Mouse (Mus musculus) ovary, postnatal 36 days (tissue): ENCODE data around the gene Plcb1.
"Not testable (repeated sequence)": the region's sequence is repeated elsewhere in the genome, so short reads cannot be mapped to it uniquely, and the experiment has no call there.

Experiments
- DNase-seq: peaks from one replicate; pipeline ENCODE4 v3.0.0; 2022; ENCODE audit warnings: low spot score, mixed read lengths

Plcb1 gene

DNA sequence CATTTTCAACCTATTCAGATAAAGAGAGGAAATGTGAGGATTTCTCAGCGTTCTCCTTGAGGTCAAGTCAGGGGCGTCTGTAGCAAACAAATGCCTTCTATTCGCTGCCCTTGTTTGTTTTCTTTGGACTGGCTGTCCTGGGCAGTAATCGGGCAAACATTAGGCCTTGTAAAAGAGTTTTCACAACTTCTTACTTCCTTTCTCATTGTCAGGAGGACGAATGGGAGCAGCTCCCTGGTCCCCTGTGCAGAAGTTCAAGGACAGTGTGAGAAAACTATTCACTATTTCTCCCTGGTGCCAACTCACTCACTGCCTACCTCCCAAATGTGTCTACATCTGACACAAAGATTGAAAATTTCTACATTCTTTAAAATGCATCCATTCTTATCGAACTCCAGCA lies 188.8 kb downstream of the Plcb1 start:
- no peak for DNase-seq

- no peak for DNase-seq
Measured at GRCm38 (mm10) chr2:134976796-134977330, 191.0 kb downstream of the Plcb1 start.

DNA sequence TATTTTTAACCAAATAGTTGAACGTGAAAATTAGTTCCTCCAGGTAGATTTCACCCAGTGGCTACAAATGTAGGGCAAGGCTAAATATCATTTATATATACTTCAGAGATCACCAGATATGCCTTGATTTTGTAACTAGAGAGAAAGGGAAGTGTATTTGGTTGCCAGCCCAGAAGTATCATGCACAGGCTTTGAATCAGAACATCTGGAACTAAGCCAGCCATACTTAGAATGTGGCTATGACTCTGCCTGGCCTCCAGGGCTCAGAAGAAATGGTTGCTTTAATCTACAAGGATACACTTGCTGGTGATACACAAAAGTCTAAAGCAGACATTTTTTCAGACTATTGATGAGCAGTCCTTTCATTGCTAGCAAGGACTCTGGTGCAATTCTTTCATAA lies 191.8 kb downstream of the Plcb1 start:
- no peak for DNase-seq

DNA sequence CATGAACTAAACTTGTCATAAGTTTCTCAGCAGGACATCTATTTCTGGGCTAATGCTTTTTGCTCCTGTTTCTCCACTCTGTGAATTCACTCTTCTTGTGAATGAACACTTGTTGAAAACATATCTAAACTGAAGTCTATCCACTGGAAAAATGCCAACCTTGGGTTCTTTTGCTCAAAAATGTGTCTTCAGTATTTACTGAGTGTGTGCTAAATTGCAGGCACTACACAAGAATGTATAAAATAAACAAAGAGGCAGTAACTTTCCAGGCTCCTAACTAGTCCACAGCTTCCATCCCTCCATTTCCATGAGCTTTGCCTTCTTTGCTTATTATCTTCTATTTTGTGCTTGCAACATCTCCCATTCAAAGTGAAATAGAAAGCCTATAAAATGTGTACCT lies 195.5 kb downstream of the Plcb1 start:
- no peak for DNase-seq

DNA sequence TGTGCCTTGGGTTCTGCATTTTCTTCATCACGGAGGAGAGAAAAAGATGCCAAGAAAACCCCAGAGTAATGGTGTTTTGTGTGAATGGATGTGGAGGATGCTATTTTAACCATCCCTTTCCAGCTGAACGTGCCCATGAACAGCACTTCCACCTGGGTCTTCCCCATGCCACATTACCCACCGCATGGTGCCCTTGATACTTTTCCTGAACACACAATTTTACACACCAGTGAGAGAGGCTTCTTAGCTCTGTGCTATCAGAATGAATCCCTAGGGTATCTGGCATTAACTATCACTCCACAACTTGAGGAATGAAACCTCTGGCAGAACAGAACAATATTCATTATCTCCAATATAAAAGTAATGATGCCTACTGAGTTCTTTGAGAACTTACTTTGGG lies 199.0 kb downstream of the Plcb1 start:
- DNase-seq = no peak

DNA sequence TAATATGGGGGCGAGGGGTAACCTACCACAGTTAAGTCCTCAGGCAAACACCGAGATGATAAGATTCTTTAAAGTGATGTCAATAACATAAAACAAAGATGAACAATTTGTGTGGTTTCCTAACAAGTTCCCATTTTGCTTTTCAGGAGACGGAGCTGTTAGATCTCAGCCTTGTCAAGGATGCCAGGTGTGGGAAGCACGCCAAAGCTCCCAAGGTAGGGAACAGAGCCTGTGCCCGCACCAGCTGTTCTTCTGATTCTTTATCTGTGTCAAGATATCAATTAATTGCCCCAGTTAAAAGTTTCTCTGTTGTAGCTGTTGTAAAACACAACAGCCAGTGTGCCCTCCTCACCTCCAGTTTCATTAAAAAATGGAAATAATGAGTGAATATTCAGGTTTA lies 202.1 kb downstream of the Plcb1 start:
- DNase-seq = no peak

DNA sequence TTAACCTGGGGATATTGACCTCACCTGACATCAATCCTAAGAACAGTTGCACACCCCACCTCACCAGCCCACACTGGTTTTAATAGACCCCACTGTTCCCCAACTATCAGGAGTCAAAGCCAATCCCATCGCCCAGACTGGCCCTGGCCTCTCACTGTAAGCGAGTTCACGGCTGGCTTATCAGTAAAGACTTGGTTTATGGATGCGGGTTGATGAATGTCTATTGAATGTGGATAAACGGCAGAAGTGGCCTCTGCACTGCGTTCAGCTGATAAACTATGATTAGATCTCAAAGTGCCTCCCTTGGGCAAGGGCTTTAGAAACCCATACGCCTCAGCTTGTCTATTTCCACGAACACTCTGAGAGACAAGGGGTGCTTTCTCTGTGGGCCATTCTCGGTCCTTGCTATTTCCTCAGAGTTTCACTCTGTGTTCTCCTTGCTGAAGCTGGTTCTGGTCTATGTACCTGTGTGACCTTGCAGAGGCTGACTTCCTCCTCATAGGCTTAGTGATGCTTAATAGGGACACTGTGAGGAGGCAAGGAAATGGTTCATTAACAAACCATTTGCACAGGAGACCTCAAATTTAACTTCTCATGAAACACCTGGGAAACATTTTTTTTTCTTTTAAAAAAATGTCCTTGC lies 203.9 kb downstream of the Plcb1 start:
- no peak for DNase-seq

DNA sequence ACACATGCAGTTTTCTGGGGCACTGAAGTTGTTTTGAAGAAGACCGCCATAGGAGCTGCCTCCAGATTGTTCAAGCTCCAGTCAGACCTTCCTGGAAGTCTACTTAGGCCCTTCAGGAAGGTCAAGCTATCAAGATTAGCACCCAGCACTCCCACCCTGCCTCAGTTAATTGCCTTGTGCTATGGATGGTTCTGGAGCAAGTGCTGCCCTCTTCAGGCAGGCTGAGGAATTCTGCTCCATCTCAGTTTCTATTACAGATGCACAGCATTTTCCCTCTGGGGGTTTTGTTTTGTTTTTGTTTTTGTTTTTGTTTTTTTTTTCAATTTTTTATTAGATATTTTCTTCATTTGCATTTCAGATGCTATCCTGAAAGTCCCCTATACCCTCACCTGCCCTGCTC lies 221.3 kb downstream of the Plcb1 start:
- DNase-seq = peak; percentile 8

- not testable (repeated sequence) for DNase-seq
Measured at GRCm38 (mm10) chr2:135007885-135008284, 222.0 kb downstream of the Plcb1 start.

DNA sequence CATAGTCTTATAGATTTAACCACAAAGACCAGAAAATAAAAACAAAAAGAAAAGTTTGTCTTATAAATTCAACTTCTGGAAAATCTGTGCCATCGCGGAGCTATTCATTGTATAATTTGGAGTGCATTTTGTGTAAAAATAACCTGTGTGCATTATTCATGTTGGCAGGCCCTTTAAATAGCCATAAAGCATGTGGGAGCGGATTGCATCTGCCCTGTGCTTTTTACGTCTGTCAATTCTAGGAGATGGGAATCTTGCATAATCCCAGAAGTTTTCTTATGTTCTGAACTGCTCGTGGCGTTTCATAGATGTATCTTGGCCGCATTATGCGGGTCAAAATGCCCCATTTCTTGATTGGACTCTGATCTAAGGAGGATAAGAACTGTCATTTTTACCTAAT lies 224.5 kb downstream of the Plcb1 start:
- no peak for DNase-seq

- DNase-seq = no peak
Measured at GRCm38 (mm10) chr2:135015501-135015900, 229.6 kb downstream of the Plcb1 start.

DNA sequence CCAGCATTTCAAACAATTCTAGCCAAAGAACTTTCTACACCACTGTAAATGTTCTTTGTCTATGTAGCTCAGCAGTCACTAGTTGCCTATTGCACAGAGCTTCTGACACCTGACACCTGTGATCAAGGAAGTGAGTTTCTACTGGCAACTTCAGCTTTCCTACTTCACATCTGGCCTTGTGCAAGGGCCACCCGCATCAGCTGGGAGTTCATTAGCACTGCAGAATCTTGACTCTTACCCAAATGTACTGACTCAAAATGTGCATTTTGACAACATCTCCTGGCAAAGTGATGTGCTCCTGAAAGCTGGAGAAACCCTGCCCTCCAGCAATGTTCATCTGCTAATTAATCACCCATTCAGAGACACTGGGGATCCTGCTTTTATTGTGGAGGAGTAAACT lies 232.4 kb downstream of the Plcb1 start:
- no peak for DNase-seq

GRCm38 (mm10) chr2:135018708-135019107 lies 232.8 kb downstream of the Plcb1 start:
- no peak for DNase-seq

DNA sequence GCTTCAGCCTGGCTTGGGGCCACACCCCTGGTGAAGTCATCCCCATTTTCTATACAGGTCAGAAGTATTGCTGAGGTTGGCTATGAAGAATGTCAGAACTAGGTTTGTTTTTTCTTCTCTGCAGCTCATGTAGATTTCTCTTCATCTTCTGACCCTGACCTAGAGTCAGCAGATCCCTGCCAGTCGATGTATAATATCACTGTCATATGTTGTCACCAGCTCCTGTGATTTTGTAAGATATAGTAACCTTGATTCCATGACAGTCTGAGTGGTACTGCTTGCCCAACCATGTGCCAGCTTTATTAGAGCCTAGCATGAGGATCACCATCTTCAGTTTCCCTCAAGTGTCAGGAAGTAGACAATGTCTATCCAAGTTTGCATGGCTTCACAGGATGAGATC lies 233.7 kb downstream of the Plcb1 start:
- no peak for DNase-seq

DNA sequence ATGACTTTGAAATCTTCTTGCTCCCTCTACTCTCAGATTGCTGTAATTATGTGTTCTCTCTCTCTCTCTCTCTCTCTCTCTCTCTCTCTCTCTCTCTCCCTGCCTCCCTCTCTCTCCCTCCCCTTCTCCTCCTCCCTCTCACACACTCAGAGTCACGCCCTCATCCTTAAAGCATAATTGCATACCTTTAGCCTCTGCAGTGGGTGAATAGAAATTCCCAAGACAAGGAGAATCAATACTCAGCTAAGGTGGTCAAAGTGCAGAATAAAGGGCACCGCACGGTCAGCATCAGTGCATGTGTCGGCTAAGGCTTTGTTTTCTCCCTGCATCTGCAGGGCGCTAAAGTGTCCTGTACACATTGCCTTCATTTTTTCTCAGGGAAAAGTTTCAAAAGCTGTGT lies 243.4 kb downstream of the Plcb1 start:
- no peak for DNase-seq

DNA sequence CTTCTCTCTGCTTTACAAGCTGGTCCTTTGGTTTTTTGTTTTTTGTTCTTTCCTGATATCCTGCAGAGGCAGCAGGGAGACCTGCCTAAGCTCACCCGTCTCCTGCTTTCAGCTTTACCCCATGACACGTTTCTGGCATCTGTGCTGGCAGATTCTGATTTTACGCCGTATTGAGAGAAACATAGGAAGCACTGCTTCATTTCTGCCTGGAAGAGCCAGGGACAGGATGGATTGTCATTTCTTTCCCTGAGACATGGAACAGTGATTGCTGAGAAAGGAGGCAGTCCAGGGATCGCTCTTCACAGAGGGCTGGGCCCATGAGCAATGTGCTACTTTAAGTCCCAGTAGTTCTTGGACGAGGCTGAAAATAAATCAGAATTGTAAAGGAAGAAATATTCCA lies 243.8 kb downstream of the Plcb1 start:
- no peak for DNase-seq

DNA sequence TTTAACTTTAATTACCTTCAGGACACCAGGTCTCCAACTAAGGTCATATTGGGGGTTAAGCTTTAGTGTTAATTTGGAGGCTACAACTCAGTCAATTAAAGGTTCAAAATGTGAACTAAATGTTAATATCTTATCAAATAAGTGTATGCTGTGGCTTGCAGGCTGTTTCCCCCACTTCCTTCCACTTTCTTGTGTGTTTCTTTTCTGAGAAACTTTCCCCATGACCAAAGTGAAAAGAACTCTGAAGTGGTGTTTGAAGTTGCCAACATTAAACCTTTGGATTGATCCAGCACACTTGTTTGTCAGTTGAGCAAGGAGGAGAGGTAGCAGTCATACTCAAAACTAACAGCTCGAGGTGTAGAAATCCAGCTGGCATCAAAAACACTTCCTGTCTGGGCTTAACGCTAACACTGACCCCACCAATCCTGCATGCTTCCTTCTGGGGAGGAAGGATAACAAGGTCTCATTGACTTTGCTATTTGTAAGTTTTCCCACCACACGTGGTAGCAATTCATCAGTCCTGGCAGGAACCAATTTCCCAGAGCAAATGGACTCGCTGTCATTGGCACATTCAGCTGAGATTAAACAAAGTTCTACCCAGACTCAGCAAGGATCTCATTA lies 249.9 kb downstream of the Plcb1 start:
- no peak for DNase-seq

- DNase-seq = no peak
Measured at GRCm38 (mm10) chr2:135048791-135049190, 262.9 kb downstream of the Plcb1 start.

GRCm38 (mm10) chr2:135049283-135049682 lies 263.4 kb downstream of the Plcb1 start:
- no peak for DNase-seq

GRCm38 (mm10) chr2:135051540-135052288 lies 265.8 kb downstream of the Plcb1 start:
- DNase-seq = no peak

GRCm38 (mm10) chr2:135053391-135053790 lies 267.5 kb downstream of the Plcb1 start:
- DNase-seq = no peak

GRCm38 (mm10) chr2:135067419-135067818 lies 281.6 kb downstream of the Plcb1 start:
- DNase-seq = no peak

- DNase-seq = no peak
Measured at GRCm38 (mm10) chr2:135071349-135071748, 285.5 kb downstream of the Plcb1 start.
